Mouse (Mus musculus): ENCODE measurements at regions not wholly inside any gene's neighbourhood (a gene's known extent, or its start where the extent isn't known, plus 50 kb on each side); places are given as distances from the start of the nearest gene placed in this dataset.
A peak's percentile ranks its signal among the peaks of the same experiment; 100 is the strongest.

DNA sequence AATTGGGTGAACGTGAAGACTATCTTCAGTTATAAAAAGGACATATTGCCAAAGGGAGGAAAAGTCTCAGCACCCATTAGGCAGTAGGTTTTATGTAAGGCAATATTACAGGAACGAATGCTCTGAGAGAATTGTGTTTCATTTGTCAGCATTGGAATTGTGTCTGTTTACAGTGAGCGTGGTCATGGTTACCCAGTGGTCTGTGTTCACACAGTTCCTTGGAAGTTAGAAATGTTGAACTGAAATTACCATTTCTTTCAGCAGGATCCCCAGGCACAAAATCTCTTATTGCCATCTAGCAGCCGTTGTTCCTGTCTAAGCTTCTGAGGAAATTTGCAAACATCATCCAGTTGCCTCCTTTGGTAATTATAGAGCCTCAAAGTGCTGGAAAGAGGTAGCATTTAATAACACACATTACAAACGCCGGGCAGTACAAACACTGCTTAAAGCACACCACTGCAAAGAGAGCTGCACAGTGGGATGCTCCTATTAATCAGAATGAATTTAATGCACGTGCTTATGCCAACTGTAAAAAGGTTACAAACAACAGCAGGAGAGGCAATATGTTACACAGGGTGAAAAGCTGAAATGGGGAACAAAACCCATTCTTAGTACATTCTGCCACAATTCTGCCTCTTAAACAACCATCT lies 555.4 kb upstream of the Marcks start:
- Histone ChIP-seq H3K4me2 (no peak overlapping the region), H3K9ac (replicated peaks) (no peak overlapping the region), H3K27ac (replicated peaks) (no peak overlapping the region), H3K36me3 (no peaks in the 10 kb centered on the region), H3K27me3 (replicated peaks) (no peaks in the 10 kb centered on the region), H3K4me1 (peaks cover 6% of the 10 kb centered on the region), H3K9me3 (replicated peaks) (no peaks in the 10 kb centered on the region), H3K4me3 (replicated peaks) (no peak overlapping the region)
- ATAC-seq (ENCODE audit: low FRiP score): peak; percentile 61
- 28% methylated on average over 7 of the region's 7 CpGs for WGBS

GRCm38 (mm10) chr10:37692851-37693250 lies 554.1 kb upstream of the Marcks start:
- peaks cover 6% of the 10 kb centered on the region for H3K4me1 ChIP-seq
- no peak for ATAC-seq (ENCODE audit: low FRiP score)
- H3K27ac ChIP-seq (replicated peaks): no peak overlapping the region
- no peaks in the 10 kb centered on the region for H3K9me3 ChIP-seq (replicated peaks)
- H3K36me3 ChIP-seq: no peaks in the 10 kb centered on the region
- H3K9ac ChIP-seq (replicated peaks): no peak overlapping the region
- no peak overlapping the region for H3K4me2 ChIP-seq
- H3K27me3 ChIP-seq (replicated peaks): no peaks in the 10 kb centered on the region
- H3K4me3 ChIP-seq (replicated peaks): no peak overlapping the region

GRCm38 (mm10) chr10:37691939-37692338 lies 553.2 kb upstream of the Marcks start:
- peaks cover 6% of the 10 kb centered on the region for H3K4me1 ChIP-seq
- no peak for ATAC-seq (ENCODE audit: low FRiP score)
- H3K9me3 ChIP-seq (replicated peaks): no peaks in the 10 kb centered on the region
- H3K27me3 ChIP-seq (replicated peaks): no peaks in the 10 kb centered on the region
- H3K9ac ChIP-seq (replicated peaks): no peak overlapping the region
- H3K4me2 ChIP-seq: no peak overlapping the region
- no peak overlapping the region for H3K27ac ChIP-seq (replicated peaks)
- WGBS: 21% methylated on average over 2 of the region's 2 CpGs
- H3K4me3 ChIP-seq (replicated peaks): no peak overlapping the region
- no peaks in the 10 kb centered on the region for H3K36me3 ChIP-seq

DNA sequence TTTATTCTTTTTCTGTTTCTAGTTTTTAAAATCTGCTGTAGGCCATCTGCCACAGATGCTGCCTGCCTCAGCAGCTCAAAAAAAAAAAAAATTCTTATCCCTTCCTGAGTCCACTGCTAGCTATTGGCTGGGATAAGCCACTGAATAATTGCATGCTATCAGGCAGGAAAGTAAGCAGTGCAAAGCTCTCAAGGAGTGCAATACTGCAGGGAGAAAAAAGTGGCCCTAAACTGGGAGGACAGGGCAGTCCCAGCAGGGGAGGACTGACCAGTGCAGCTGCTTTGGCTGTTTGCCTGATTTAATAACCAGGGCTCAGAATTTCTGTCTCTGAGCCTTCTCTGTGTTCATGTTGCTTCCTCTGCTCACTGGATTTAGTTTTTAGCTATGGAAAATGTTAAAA lies 544.4 kb upstream of the Marcks start:
- H3K4me1 ChIP-seq: no peaks in the 10 kb centered on the region
- no peak overlapping the region for H3K4me3 ChIP-seq (replicated peaks)
- H3K9ac ChIP-seq (replicated peaks): no peak overlapping the region
- no peak for ATAC-seq (ENCODE audit: low FRiP score)
- H3K4me2 ChIP-seq: no peak overlapping the region
- H3K9me3 ChIP-seq (replicated peaks): no peaks in the 10 kb centered on the region
- H3K27ac ChIP-seq (replicated peaks): no peak overlapping the region
- no peaks in the 10 kb centered on the region for H3K27me3 ChIP-seq (replicated peaks)
- H3K36me3 ChIP-seq: no peaks in the 10 kb centered on the region

- Histone ChIP-seq H3K36me3 (no peaks in the 10 kb centered on the region), H3K9me3 (replicated peaks) (no peaks in the 10 kb centered on the region), H3K4me1 (no peaks in the 10 kb centered on the region), H3K4me2 (no peak overlapping the region), H3K27ac (replicated peaks) (no peak overlapping the region), H3K9ac (replicated peaks) (no peak overlapping the region), H3K4me3 (replicated peaks) (no peak overlapping the region), H3K27me3 (replicated peaks) (no peaks in the 10 kb centered on the region)
- ATAC-seq (ENCODE audit: low FRiP score): no peak
Observed at GRCm38 (mm10) chr10:37680601-37681000, 541.9 kb upstream of the Marcks start.

DNA sequence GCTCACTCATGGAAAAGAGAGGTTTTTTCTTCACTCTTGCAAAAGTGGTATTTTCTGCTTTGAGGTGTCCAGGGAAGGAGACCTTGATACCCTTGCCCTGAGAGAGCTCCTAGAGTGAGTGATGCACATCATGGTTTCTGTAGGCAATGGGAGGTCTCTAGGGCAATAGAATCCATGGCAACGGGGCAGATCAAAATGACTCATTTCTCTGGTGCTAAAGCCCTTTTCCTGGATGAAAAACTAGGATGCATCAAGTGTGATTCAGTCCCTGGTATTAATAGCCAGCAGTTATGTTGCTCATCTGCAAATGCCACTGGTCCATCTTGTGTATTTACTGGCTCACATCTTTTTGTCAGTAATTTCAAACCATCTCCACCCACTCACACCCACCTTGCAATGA lies 539.1 kb upstream of the Marcks start:
- H3K36me3 ChIP-seq: no peaks in the 10 kb centered on the region
- no peak overlapping the region for H3K9ac ChIP-seq (replicated peaks)
- H3K4me1 ChIP-seq: no peaks in the 10 kb centered on the region
- H3K27me3 ChIP-seq (replicated peaks): no peaks in the 10 kb centered on the region
- 80% methylated on average over 1 of the region's 1 CpGs for WGBS
- H3K9me3 ChIP-seq (replicated peaks): no peaks in the 10 kb centered on the region
- H3K4me2 ChIP-seq: no peak overlapping the region
- no peak overlapping the region for H3K27ac ChIP-seq (replicated peaks)
- ATAC-seq (ENCODE audit: low FRiP score): no peak
- no peak overlapping the region for H3K4me3 ChIP-seq (replicated peaks)

DNA sequence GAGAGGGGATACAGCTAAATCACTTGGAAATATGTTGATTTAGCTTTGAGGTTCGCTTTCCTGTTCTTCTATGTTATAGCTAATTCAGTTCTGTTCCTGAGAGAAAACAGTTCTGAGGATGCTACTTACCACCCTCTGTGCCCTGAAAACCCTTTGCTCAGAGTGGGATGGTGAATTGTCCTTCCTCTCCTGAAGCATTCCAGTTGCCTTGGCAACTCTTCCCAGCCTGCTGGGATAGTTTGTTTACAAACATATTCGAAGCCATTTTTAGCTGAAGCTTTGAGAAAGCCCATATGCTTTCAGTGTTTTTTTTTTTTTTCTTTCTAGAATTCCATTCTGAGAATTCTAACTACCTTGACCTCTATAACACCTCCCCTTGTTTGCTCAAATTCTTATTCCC lies 530.1 kb upstream of the Marcks start:
- 29% methylated on average over 2 of the region's 2 CpGs for WGBS

DNA sequence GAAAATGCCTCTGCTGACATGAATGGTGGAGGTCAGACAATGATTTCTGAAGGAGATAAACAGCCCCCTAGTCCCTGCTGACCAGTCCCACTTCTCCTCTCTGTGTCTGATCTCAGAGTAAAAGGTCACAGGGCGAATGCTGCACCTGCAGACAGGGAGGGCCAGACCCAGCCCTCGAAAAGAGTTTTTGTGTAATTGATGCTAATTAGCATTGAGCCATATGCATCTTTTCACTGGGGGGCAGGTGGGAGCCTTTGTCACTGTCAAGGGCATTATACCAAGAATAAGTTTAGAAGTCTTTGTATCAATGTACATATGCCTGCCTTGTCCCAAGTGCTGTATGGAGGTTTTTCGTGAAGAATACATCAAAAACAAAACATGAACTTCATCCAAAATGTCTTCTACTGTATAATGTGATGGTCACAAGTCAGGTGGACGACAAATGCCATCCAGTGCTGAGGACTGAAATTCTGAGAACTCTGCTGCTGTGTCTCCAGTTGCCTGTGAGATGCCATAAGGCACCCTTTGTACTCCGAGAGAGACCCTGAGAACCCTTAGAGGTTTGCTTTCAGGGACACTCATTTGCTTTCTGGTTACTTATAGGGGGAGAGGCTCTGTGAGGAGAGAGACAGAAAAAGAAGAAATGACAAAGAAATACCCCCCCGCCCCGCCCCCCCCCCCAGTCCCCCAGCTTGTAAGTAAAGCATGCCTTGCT lies 528.5 kb upstream of the Marcks start:
- H3K36me3 ChIP-seq: no peaks in the 10 kb centered on the region
- ATAC-seq (ENCODE audit: low FRiP score): no peak
- 16% methylated on average over 7 of the region's 7 CpGs for WGBS
- no peak overlapping the region for H3K4me2 ChIP-seq
- no peak overlapping the region for H3K4me3 ChIP-seq (replicated peaks)
- no peaks in the 10 kb centered on the region for H3K9me3 ChIP-seq (replicated peaks)
- no peak overlapping the region for H3K9ac ChIP-seq (replicated peaks)
- H3K27me3 ChIP-seq (replicated peaks): no peaks in the 10 kb centered on the region
- H3K27ac ChIP-seq (replicated peaks): no peak overlapping the region
- peaks cover 6% of the 10 kb centered on the region for H3K4me1 ChIP-seq

More for the DNA sequence above, 530.1 kb upstream of the Marcks start:
- Histone ChIP-seq H3K4me1 (peaks cover 6% of the 10 kb centered on the region), H3K9me3 (replicated peaks) (no peaks in the 10 kb centered on the region), H3K36me3 (no peaks in the 10 kb centered on the region), H3K9ac (replicated peaks) (no peak overlapping the region), H3K27me3 (replicated peaks) (no peaks in the 10 kb centered on the region), H3K4me2 (no peak overlapping the region), H3K27ac (replicated peaks) (no peak overlapping the region), H3K4me3 (replicated peaks) (no peak overlapping the region)
- ATAC-seq (ENCODE audit: low FRiP score): no peak

DNA sequence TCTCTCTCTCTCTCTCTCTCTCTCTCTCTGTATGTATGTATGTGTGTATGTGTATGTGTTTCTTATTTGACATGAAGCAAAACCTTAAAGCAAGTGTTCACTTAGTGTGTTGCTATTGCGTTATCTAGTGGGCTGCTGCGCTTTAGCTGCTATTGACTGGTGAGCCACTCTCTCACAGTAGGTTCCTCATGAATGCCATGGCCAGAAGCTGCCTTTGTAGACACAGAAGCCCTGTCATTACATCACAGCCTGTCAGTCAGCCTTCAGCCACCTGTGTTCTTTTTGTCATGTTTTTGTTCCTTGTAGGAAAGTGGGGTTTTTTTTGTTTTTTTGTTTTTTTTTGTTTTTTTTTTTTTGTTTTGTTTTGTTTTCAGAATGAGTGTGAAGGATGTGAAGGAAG lies 527.8 kb upstream of the Marcks start:
- WGBS: 48% methylated on average over 2 of the region's 2 CpGs
- no peak for ATAC-seq (ENCODE audit: low FRiP score)
- Histone ChIP-seq H3K4me1 (peaks cover 6% of the 10 kb centered on the region), H3K27me3 (replicated peaks) (no peaks in the 10 kb centered on the region), H3K4me3 (replicated peaks) (no peak overlapping the region), H3K9me3 (replicated peaks) (no peaks in the 10 kb centered on the region), H3K36me3 (no peaks in the 10 kb centered on the region), H3K9ac (replicated peaks) (no peak overlapping the region), H3K27ac (replicated peaks) (no peak overlapping the region), H3K4me2 (no peak overlapping the region)

DNA sequence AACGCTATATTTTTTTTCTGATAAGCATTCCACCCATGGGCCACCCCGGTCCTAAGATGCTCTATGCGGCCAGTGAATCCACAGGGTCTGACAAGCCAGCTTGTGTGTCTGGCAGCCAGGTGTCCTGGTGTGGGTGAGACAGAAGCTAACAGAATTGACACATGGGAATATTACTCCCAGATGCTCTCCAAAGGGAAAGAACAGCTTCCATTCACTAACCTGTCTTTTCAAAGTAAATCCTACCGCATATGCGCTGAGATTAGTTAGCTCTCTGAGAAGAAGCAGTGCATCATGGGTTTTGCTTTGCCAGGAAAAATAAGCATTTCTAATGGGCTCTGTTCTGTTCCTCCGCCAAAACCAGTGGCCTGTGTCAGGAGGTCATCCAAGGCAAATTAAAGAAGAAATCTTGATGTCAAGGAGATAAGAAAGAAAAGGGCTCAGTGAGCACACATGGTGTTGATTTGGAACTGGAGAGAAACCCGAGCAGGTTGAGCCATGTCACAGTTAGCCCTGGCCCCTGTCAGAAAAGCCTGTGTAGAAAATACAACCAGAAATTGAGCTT lies 498.4 kb upstream of the Marcks start:
- H3K9ac ChIP-seq (replicated peaks): no peak overlapping the region
- H3K9me3 ChIP-seq (replicated peaks): no peaks in the 10 kb centered on the region
- no peak overlapping the region for H3K4me3 ChIP-seq (replicated peaks)
- no peaks in the 10 kb centered on the region for H3K36me3 ChIP-seq
- no peak for ATAC-seq (ENCODE audit: low FRiP score)
- no peak overlapping the region for H3K4me2 ChIP-seq
- WGBS: 67% methylated on average over 7 of the region's 7 CpGs
- H3K27me3 ChIP-seq (replicated peaks): no peaks in the 10 kb centered on the region
- peaks cover 6% of the 10 kb centered on the region; the same call in 1 of the 2 replicates for H3K4me1 ChIP-seq
- H3K27ac ChIP-seq (replicated peaks): no peak overlapping the region

DNA sequence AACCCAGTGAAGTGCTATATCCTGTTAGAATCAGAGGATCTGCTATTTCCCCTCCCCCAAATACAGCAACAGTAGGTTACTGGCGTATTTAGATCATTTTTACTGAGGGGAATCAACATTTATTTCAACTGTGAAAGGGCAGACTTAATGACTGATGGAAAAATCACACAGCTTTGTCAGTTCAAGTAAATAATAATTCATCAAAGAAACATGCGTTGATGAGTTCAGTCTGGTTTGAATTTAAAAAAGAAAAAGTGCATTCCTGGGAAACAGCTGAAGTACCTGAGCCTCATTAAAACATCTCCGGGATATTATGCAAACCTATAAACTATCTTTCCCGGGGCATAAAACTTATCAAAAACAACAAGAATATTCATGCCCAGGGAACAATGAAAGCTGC lies 497.7 kb upstream of the Marcks start:
- H3K9me3 ChIP-seq (replicated peaks): no peaks in the 10 kb centered on the region
- no peak overlapping the region for H3K4me2 ChIP-seq
- ATAC-seq (ENCODE audit: low FRiP score): no peak
- no peaks in the 10 kb centered on the region for H3K27me3 ChIP-seq (replicated peaks)
- no peak overlapping the region for H3K27ac ChIP-seq (replicated peaks)
- H3K36me3 ChIP-seq: no peaks in the 10 kb centered on the region
- H3K4me3 ChIP-seq (replicated peaks): no peak overlapping the region
- WGBS: 63% methylated on average over 4 of the region's 4 CpGs
- H3K4me1 ChIP-seq: peaks cover 6% of the 10 kb centered on the region; the same call in 1 of the 2 replicates
- H3K9ac ChIP-seq (replicated peaks): no peak overlapping the region

DNA sequence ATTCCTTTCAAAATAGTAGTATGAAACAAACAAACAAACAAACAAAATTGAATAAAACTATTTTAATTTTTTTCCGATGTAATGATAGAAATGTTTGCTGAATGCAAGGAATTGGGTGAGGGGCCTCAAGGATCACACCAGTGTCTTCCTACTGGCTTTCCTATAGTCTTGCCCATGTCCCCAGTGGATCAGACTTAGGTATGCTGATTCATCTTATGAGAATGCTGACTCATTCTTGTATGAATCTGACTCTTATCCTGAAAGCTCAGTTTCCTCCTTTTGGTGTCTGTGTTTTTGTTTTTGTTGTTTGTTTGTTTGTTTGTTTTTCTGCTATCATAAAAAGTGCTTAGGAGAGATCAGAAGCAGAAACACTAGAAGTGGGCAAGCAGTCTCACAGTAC lies 491.7 kb upstream of the Marcks start:
- H3K27ac ChIP-seq (replicated peaks): no peak overlapping the region
- H3K9ac ChIP-seq (replicated peaks): no peak overlapping the region
- no peak for ATAC-seq (ENCODE audit: low FRiP score)
- no peak overlapping the region for H3K4me3 ChIP-seq (replicated peaks)
- no peaks in the 10 kb centered on the region for H3K4me1 ChIP-seq
- no peaks in the 10 kb centered on the region for H3K27me3 ChIP-seq (replicated peaks)
- H3K4me2 ChIP-seq: no peak overlapping the region
- H3K36me3 ChIP-seq: no peaks in the 10 kb centered on the region
- no peaks in the 10 kb centered on the region for H3K9me3 ChIP-seq (replicated peaks)
- WGBS: 98% methylated on average over 1 of the region's 1 CpGs

All from neural tube, embryonic 15.5 days (tissue).